Mouse (Mus musculus) liver, embryonic 11.5 days (tissue): ENCODE measurements around the gene Osbpl3. TPM values are rescaled to one million over a fixed set of nuclear protein-coding genes. Genes with fewer than 3 reads are reported as not detected.

Experiments
- ATAC-seq: fragments of 200-750 bp; cut with Nextera tagmentation; replicated peaks from 2 replicates; pipeline ENCODE4 v1.8.0; 2017; ENCODE audit warnings: moderate number of reproducible peaks, mild to moderate bottlenecking, moderate TSS enrichment, moderate library complexity; ENCODE audit not compliant: low FRiP score
- DNase-seq: peaks from one replicate; pipeline ENCODE4 v3.0.0-alpha.2; 2017; ENCODE audit warnings: low spot score
- H3K27ac ChIP-seq: fragments of 300-500 bp; sonication (generic); 2 replicates; pipeline ENCODE4 v1.5.1; 2014; ENCODE audit warnings: mild to moderate bottlenecking, low read depth, low read length, control low read depth
- H3K27me3 ChIP-seq: fragments of 300-500 bp; sonication (generic); replicated peaks from 2 replicates; pipeline ENCODE4 v1.6.1; 2014; ENCODE audit warnings: low read length, mixed read lengths; ENCODE audit not compliant: control insufficient read depth, insufficient read depth
- H3K36me3 ChIP-seq: fragments of 300-500 bp; sonication (generic); 2 replicates; pipeline ENCODE4 v1.6.1; 2014; ENCODE audit warnings: mild to moderate bottlenecking, low read length, moderate library complexity, mixed read lengths; ENCODE audit not compliant: control insufficient read depth, insufficient read depth
- H3K4me1 ChIP-seq: fragments of 300-500 bp; sonication (generic); replicated peaks from 2 replicates; pipeline ENCODE4 v1.6.1; 2014; ENCODE audit warnings: low read length, mixed read lengths; ENCODE audit not compliant: control insufficient read depth, insufficient read depth
- H3K4me2 ChIP-seq: fragments of 300-500 bp; sonication (generic); 2 replicates; pipeline ENCODE4 v1.6.1; 2014; ENCODE audit warnings: mild to moderate bottlenecking, control low read depth, moderate library complexity
- H3K4me3 ChIP-seq: fragments of 300-500 bp; sonication (generic); 2 replicates; pipeline ENCODE4 v1.5.1; 2014; ENCODE audit warnings: low read depth, low read length, control low read depth
- H3K9ac ChIP-seq: fragments of 300-500 bp; sonication (generic); 2 replicates; pipeline ENCODE4 v1.6.1; 2014; ENCODE audit warnings: low read depth, low read length, control low read depth
- H3K9me3 ChIP-seq: fragments of 300-500 bp; sonication (generic); 2 replicates; pipeline ENCODE4 v1.6.1; 2016; ENCODE audit warnings: low read length, inconsistent platforms, mixed read lengths; ENCODE audit not compliant: control insufficient read depth
- WGBS: fragments of 180-500 bp; shearing (Covaris S2); extraction: QIAGEN DNeasy Blood & Tissue Kit; methylation state at CpG from one replicate; pipeline ENCODE4 v1.1.7; 2014; 5-methylcytosine and 5-hydroxymethylcytosine counted together
- polyA plus RNA-seq: library from polyadenylated mRNA; unstranded; fragments of >200 nt; fragmentation: Nextera tagmentation; extraction: Ambion mirVana; gene quantifications from 2 replicates; pipeline ENCODE4 v1.2.1, GENCODE M21; 2014

Gene Osbpl3
- polyA plus RNA-seq, 1 experiment from 2014 or later: 2.5 TPM

DNA sequence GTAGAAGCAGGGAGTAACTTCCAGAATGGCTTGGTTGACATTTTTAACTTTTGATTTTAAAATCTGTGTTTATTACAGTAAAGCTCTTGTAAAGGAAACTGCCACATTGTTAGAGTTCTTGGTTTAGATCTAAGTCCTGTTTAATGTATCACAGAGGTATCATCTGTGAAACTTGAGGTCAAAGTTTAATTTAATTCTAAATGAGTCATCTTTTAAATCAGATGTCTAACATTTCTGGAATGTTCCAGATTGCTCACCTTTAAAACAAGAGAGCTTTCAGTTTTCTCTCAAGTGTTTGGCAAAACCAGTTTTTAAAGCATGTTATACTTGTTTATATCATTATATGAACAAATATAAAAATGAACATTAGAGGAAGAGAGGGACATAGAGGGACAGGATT is 4.2 kb upstream of the Osbpl3 start:
- no peak for DNase-seq
- Histone ChIP-seq H3K27me3 (no peaks in the 10 kb centered on the region; the same call in 1 of the 2 replicates), H3K36me3 (no peaks in the 10 kb centered on the region), H3K4me1 (no peaks in the 10 kb centered on the region), H3K4me3 (no peak overlapping the region), H3K27ac (no peak overlapping the region), H3K4me2 (no peak overlapping the region), H3K9ac (no peak overlapping the region), H3K9me3 (no peaks in the 10 kb centered on the region)
- no peak for ATAC-seq

GRCm38 (mm10) chr6:50459271-50459670 is 3.3 kb upstream of the Osbpl3 start:
- Histone ChIP-seq H3K9me3 (no peaks in the 10 kb centered on the region), H3K9ac (no peak overlapping the region), H3K4me2 (no peak overlapping the region), H3K27me3 (peaks cover 3% of the 10 kb centered on the region), H3K4me3 (no peak overlapping the region), H3K4me1 (no peaks in the 10 kb centered on the region), H3K27ac (no peak overlapping the region; the same call in 1 of the 2 replicates), H3K36me3 (no peaks in the 10 kb centered on the region)
- no peak for ATAC-seq
- DNase-seq: no peak
- WGBS: 49% methylated on average over 5 of the region's 5 CpGs

DNA sequence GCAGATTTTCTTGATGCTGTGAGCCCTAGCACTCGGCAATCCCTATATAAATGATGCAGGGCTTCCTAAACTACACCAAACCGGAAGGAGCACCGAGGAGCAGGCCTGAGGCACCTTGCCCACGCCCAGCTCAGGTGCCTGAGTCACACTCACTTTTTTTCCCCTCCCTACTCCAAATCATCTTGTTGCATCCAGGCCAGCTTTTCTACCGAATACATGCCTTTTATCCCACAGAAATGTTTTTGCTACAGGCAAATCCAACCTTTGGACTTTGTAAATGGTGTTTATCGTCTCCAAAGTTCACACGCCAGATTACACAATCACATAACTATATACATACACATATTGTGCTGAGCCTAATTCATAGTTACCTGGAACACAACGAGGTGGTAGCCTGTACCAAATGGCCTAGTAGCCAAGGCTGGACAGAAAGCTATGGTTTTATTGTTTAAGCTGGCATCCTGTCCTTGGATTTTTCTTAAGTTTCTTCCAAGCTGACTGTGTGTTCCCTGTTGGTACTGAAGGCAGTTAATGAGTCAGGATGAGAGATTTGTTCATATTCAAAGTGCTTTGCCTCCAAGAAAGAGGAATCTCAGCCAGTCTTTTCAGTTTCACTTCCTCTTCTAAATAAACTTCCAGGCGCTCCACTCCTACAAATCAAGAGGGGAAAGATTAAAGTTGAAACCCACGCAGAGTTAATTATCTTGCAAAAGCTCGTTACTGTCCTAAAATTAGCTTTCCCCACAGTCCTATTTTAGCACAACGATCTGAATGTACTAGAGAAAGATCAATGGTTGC is 1.7 kb upstream of the Osbpl3 start:
- H3K27ac ChIP-seq: no peak overlapping the region
- H3K9ac ChIP-seq: no peak overlapping the region
- WGBS: 78% methylated on average over 12 of the region's 12 CpGs
- H3K4me1 ChIP-seq: no peaks in the 10 kb centered on the region
- DNase-seq (no peak), ATAC-seq (no peak)
- H3K36me3 ChIP-seq: no peaks in the 10 kb centered on the region
- no peak overlapping the region for H3K4me3 ChIP-seq
- no peak overlapping the region for H3K4me2 ChIP-seq
- peaks cover 3% of the 10 kb centered on the region for H3K27me3 ChIP-seq
- H3K9me3 ChIP-seq: no peaks in the 10 kb centered on the region

DNA sequence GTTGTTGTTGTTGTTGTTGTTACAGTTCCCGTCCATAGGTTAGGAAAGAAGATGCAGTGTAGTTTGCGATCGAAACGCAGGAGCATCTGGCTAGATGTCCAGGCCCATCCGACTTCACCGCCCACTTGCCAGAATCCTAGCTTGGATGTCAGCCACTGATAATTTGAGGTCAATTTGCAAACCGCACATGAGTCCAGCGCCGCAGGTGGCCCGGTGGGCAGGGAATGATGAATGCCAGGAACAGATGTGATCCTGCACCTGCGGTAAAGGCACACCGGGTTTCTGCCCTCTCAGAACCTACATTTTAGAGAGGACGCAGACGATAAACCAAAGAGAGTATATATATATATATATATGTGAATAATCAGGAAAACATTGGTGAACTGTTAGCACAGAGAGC is 705 bp upstream of the Osbpl3 start:
- DNase-seq: no peak
- Histone ChIP-seq H3K27me3 (peaks cover 3% of the 10 kb centered on the region), H3K9ac (no peak overlapping the region), H3K9me3 (no peaks in the 10 kb centered on the region), H3K4me2 (peak overlapping the region; percentile 98), H3K27ac (no peak overlapping the region), H3K36me3 (no peaks in the 10 kb centered on the region), H3K4me3 (peak overlapping the region; percentile 61; the same call in 1 of the 2 replicates), H3K4me1 (no peaks in the 10 kb centered on the region)
- WGBS: 72% methylated on average over 14 of the region's 14 CpGs
- no peak for ATAC-seq

GRCm38 (mm10) chr6:50455102-50455828 is 736 bp downstream of the Osbpl3 start:
- Histone ChIP-seq H3K9ac (peak overlapping the region; percentile 67), H3K9me3 (no peaks in the 10 kb centered on the region), H3K36me3 (no peaks in the 10 kb centered on the region), H3K4me1 (no peaks in the 10 kb centered on the region), H3K4me3 (peak overlapping the region; percentile 61), H3K27me3 (peaks cover 3% of the 10 kb centered on the region), H3K4me2 (peak overlapping the region; percentile 98), H3K27ac (no peak overlapping the region)
- peak; percentile 34 for ATAC-seq
- DNase-seq: no peak
- WGBS: under 1% methylated on average over 39 of the region's 39 CpGs

DNA sequence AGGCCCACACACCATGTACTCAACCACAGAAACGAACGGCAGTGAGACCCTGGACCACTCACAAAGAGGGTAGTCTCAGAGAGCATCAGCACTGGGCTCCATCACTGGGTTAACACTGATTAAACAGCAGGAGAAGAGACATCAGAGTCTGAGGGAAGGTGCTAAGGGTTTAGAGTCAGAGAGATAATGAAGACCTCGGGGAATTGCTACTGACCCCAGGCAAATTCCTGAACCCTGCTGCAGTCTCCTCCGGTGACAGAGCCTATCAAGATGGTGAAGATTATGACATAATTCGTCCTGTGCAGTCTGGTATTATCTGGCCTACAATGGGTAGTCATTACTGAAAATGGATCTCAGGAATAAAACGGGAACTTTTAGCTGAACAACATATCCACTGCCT is 2.4 kb downstream of the Osbpl3 start:
- H3K4me2 ChIP-seq: no peak overlapping the region
- no peaks in the 10 kb centered on the region for H3K36me3 ChIP-seq
- no peak for ATAC-seq
- peaks cover 3% of the 10 kb centered on the region for H3K27me3 ChIP-seq
- 50% methylated on average over 6 of the region's 6 CpGs for WGBS
- H3K27ac ChIP-seq: no peak overlapping the region
- H3K9me3 ChIP-seq: no peaks in the 10 kb centered on the region
- no peak for DNase-seq
- H3K4me3 ChIP-seq: no peak overlapping the region
- H3K9ac ChIP-seq: no peak overlapping the region
- H3K4me1 ChIP-seq: no peaks in the 10 kb centered on the region

DNA sequence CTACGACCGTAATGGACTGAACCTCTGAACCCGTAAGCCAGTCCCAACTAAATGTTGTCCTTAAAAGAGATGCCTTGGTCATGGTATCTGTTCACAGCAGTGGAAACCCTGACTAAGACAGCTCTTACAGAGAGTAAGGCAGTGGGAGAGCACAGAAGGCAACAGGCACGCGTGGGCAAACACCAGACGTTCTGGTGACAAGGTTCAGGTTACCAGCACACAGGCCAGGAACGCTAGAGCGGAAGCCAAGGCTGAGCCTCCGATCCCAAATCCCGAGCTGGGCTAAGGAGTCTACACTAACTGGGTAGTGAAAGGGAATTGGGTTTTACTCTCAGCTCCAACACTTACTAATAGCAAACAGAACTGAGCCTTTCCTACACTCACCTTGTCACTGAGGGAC is 3.8 kb downstream of the Osbpl3 start:
- Histone ChIP-seq H3K27ac (no peak overlapping the region), H3K27me3 (peaks cover 3% of the 10 kb centered on the region), H3K4me1 (no peaks in the 10 kb centered on the region), H3K9ac (no peak overlapping the region), H3K36me3 (no peaks in the 10 kb centered on the region), H3K4me2 (no peak overlapping the region), H3K4me3 (no peak overlapping the region), H3K9me3 (no peaks in the 10 kb centered on the region)
- no peak for DNase-seq
- WGBS: 88% methylated on average over 10 of the region's 10 CpGs
- no peak for ATAC-seq

GRCm38 (mm10) chr6:50445616-50446015 is 10.4 kb downstream of the Osbpl3 start:
- no peak overlapping the region for H3K4me2 ChIP-seq
- no peaks in the 10 kb centered on the region for H3K4me1 ChIP-seq
- H3K9ac ChIP-seq: no peak overlapping the region
- H3K27me3 ChIP-seq: no peaks in the 10 kb centered on the region
- no peak overlapping the region for H3K4me3 ChIP-seq
- 83% methylated on average over 2 of the region's 2 CpGs for WGBS
- no peak overlapping the region for H3K27ac ChIP-seq
- H3K36me3 ChIP-seq: no peaks in the 10 kb centered on the region
- no peak for DNase-seq
- no peak for ATAC-seq
- no peaks in the 10 kb centered on the region for H3K9me3 ChIP-seq
